Mouse (Mus musculus) olfactory bulb, adult 2 months (tissue): ENCODE results near the gene Ralgapa2.

Experiments used
- CTCF ChIP-seq: fragments of 200-500 bp; IDR thresholded peaks from 2 replicates; pipeline ENCODE4 v1.5.1; 2012; ENCODE audit warnings: low read depth, mild to moderate bottlenecking, low read length, moderate library complexity; ENCODE audit not compliant: insufficient read depth
- POLR2A ChIP-seq: fragments of 200-500 bp; IDR thresholded peaks from 2 replicates; pipeline ENCODE4 v1.6.1; 2012; ENCODE audit warnings: mild to moderate bottlenecking, low read depth, low read length, moderate library complexity; ENCODE audit not compliant: insufficient read depth

DNA sequence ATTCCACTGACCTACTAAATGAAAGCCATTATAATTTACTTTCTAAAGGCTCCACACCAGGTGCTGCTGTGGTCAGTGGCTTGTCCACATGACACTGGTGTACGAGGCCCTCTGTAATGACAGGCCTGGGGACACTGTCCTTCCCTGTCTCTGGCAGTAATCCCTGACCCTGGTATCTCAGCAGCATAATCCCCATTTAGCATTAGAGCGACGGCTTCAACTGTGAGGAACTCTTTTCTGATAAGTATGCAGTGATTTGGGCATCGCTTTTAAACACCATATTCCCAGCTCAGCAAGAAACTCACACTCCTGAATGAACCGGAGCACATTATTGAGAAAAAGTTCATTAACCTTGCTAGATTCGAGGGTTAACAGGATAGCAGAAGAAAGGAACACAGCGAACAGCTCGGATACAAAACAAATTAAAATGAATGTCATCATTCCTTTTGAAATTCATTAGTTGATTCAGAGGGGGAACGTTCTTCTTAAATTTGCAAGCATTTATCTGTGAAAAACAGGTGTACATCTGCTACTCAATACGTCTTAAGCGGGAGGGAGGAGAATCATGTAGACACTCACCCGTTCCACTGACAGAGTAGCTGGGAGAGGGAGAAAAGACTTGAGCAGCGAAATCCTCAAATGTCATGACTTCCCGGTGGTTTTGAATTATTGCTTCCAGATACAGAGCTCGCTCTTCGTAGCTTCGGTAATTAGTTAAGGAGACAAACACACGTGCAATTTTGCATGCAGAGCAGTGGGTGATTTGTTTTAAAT is 252.2 kb downstream of the Ralgapa2 start:
- no peak for TF ChIP-seq CTCF
- TF ChIP-seq POLR2A = no peak
